ENCODE assay signal across 8 mouse cellular contexts in genomic region chr15:98632107-98632744, GRCm38 (mm10). TPM values are rescaled to one million over a fixed set of nuclear protein-coding genes. Genes with fewer than 3 reads are reported as not detected.
A peak's percentile ranks its signal among the peaks of the same experiment; 100 is the strongest.
DNase-seq lines count a peak whose midpoint lies in the region; ATAC-seq and TF ChIP-seq lines count a peak whose summit lies in the region.

No protein-coding gene starts in this region.

- H3K4me3 ChIP-seq in heart, embryonic 14.5 days (ENCODE audit: control insufficient read depth in 1 of 2, insufficient read depth in 1 of 2, low read depth in 1 of 2, low read length in 2 of 2), result peak overlapping the region; percentile 30 to 47
- peak overlapping the region; percentile 37 for H3K4me3 ChIP-seq in kidney, postnatal 0 days (replicated peaks; ENCODE audit: low read depth, low read length)
- peak overlapping the region; percentile 28 for H3K4me3 ChIP-seq in lung, postnatal 0 days (ENCODE audit: low read depth, low read length)

- H3K27ac ChIP-seq in heart, embryonic 14.5 days (replicated peaks in 1 of 2; ENCODE audit: control insufficient read depth in 1 of 2, insufficient read depth in 1 of 2, low read depth in 2 of 2, low read length in 2 of 2), result no peak overlapping the region
- H3K27ac ChIP-seq in kidney, postnatal 0 days, result no peak overlapping the region; the same call in 1 of the 2 replicates
- no peak overlapping the region for H3K27ac ChIP-seq in lung, postnatal 0 days (ENCODE audit: low read length)

- H3K4me2 ChIP-seq in heart, embryonic 14.5 days (ENCODE audit: low read length), result peak overlapping the region; percentile 66
- H3K4me2 ChIP-seq in kidney, postnatal 0 days (ENCODE audit: low read length), result peak overlapping the region; percentile 85
- peak overlapping the region; percentile 57 for H3K4me2 ChIP-seq in lung, postnatal 0 days (replicated peaks; ENCODE audit: low read depth, low read length)

- no peak for TF ChIP-seq CTCF in kidney, postnatal 0 days (IDR thresholded peaks at IDR 0.05; ENCODE audit: low read depth)
- no peak for TF ChIP-seq CTCF in lung, postnatal 0 days (IDR thresholded peaks at IDR 0.05)

- peak; percentile 47 to 63 for DNase-seq in layer of hippocampus, postnatal 10 days (ENCODE audit: low spot score in 2 of 2)
- no peak for DNase-seq in layer of hippocampus, adult 18-20 months (ENCODE audit: low spot score in 2 of 2)
- peak; percentile 75 for DNase-seq in embryo, embryonic 9.5 days (ENCODE audit: extremely low spot score)
- DNase-seq in kidney, postnatal 0 days (ENCODE audit: low spot score), result peak; percentile 94
- DNase-seq in lung, postnatal 0 days (ENCODE audit: low spot score), result peak; percentile 87
- peak; percentile 78 to 84 for DNase-seq in right cerebral cortex, postnatal 10 days (ENCODE audit: low spot score in 2 of 2)

- under 1% methylated on average over 24 of the region's 25 CpGs for WGBS in heart, embryonic 14.5 days
- under 1% methylated on average over 25 of the region's 25 CpGs for WGBS in kidney, postnatal 0 days
- under 1% methylated on average over 23 of the region's 25 CpGs for WGBS in lung, postnatal 0 days

- no peaks in the 10 kb centered on the region for H3K9me3 ChIP-seq in heart, embryonic 14.5 days (ENCODE audit: control insufficient read depth, low read length)
- H3K9me3 ChIP-seq in kidney, postnatal 0 days (replicated peaks; ENCODE audit: low read length), result no peaks in the 10 kb centered on the region
- no peaks in the 10 kb centered on the region for H3K9me3 ChIP-seq in lung, postnatal 0 days (ENCODE audit: low read length)

- 0 out of 2 replicates have a peak, but pooled peaks have one; percentile 31 for ATAC-seq in heart, embryonic 14.5 days (ENCODE audit: insufficient number of reproducible peaks, insufficient read depth, low FRiP score, low read depth)
- ATAC-seq in kidney, postnatal 0 days (replicated peaks; ENCODE audit: low FRiP score, low read depth), result 0 out of 2 replicates have a peak, but pooled peaks have one; percentile 34
- ATAC-seq in lung, postnatal 0 days, result peak; percentile 70
- ATAC-seq in megakaryocyte progenitor cell, adult 5-6 weeks (replicated peaks; ENCODE audit: poor library complexity), result no peak

- H3K27me3 ChIP-seq in heart, embryonic 14.5 days (ENCODE audit: control insufficient read depth, insufficient read depth, low read length), result peaks cover 51% of the 10 kb centered on the region
- H3K27me3 ChIP-seq in kidney, postnatal 0 days (ENCODE audit: insufficient read depth, low read length), result 0 out of 2 replicates have a peak, but pooled peaks cover 3% of the 10 kb centered on the region
- peaks cover 13% of the 10 kb centered on the region for H3K27me3 ChIP-seq in lung, postnatal 0 days (replicated peaks; ENCODE audit: insufficient read depth, low read length)

- H3K9ac ChIP-seq in heart, embryonic 14.5 days (ENCODE audit: low read length), result peak overlapping the region; percentile 56
- peak overlapping the region; percentile 44; the same call in 1 of the 2 replicates for H3K9ac ChIP-seq in kidney, postnatal 0 days (ENCODE audit: low read depth, low read length)
- H3K9ac ChIP-seq in lung, postnatal 0 days (replicated peaks; ENCODE audit: low read depth), result no peak overlapping the region

- H3K4me1 ChIP-seq in heart, embryonic 14.5 days (ENCODE audit: control insufficient read depth in 2 of 2, insufficient read depth in 2 of 2, low read length in 2 of 2), result peaks cover 27 to 49% of the 10 kb centered on the region in 2 experiments
- H3K4me1 ChIP-seq in kidney, postnatal 0 days (replicated peaks; ENCODE audit: insufficient read depth, low read length), result peaks cover 33% of the 10 kb centered on the region
- H3K4me1 ChIP-seq in lung, postnatal 0 days (ENCODE audit: insufficient read depth, low read depth, low read length), result peaks cover 17% of the 10 kb centered on the region; the same call in 1 of the 2 replicates

- H3K36me3 ChIP-seq in heart, embryonic 14.5 days (ENCODE audit: control insufficient read depth, insufficient read depth, low read length), result no peaks in the 10 kb centered on the region
- no peaks in the 10 kb centered on the region for H3K36me3 ChIP-seq in kidney, postnatal 0 days (ENCODE audit: insufficient read depth, low read length)
- H3K36me3 ChIP-seq in lung, postnatal 0 days (ENCODE audit: insufficient read depth, low read length), result no peaks in the 10 kb centered on the region

- TF ChIP-seq EP300 in lung, postnatal 0 days (IDR thresholded peaks at IDR 0.05), result no peak

RNA-seq across cellular contexts. Expression of gene Cacnb3, which starts 1.6 kb away (rescaled TPM):
- total RNA-seq in layer of hippocampus, postnatal 10 days (2021), result 100 to 1,000 TPM; 139 to 147 TPM
- total RNA-seq in layer of hippocampus, adult 18-20 months (2021), result 100 to 1,000 TPM; 217 to 222 TPM
- 6.1 and 6.6 TPM in 2 replicates for polyA plus RNA-seq in heart, embryonic 14.5 days (2014; fragmentation: Nextera tagmentation; extraction: Ambion mirVana)
- polyA plus RNA-seq in kidney, postnatal 0 days (2015; fragmentation: Nextera tagmentation; extraction: Ambion mirVana), result 19.8 and 22.4 TPM in 2 replicates
- 7.4 and 10.7 TPM in 2 replicates for polyA plus RNA-seq in lung, postnatal 0 days (2015; fragmentation: Nextera tagmentation; extraction: Ambion mirVana)
- not detected in 2 replicates for total RNA-seq in megakaryocyte progenitor cell, adult 5-6 weeks (2015)
- not detected in 2 replicates for total RNA-seq in megakaryocyte progenitor cell, adult 5-6 weeks (2017)

RNA-seq across cellular contexts. Expression of gene Adcy6, which starts 22.4 kb away (rescaled TPM):
- 10 to 100 TPM; 41.4 to 44.6 TPM for total RNA-seq in layer of hippocampus, postnatal 10 days (2021)
- total RNA-seq in layer of hippocampus, adult 18-20 months (2021), result 10 to 100 TPM; 46.5 to 48.2 TPM
- polyA plus RNA-seq in heart, embryonic 14.5 days (2014; fragmentation: Nextera tagmentation; extraction: Ambion mirVana), result 35.2 and 43.7 TPM in 2 replicates
- 16.8 and 17.0 TPM in 2 replicates for polyA plus RNA-seq in kidney, postnatal 0 days (2015; fragmentation: Nextera tagmentation; extraction: Ambion mirVana)
- polyA plus RNA-seq in lung, postnatal 0 days (2015; fragmentation: Nextera tagmentation; extraction: Ambion mirVana), result 9.2 and 12.1 TPM in 2 replicates
- 2.2 and 3.1 TPM in 2 replicates for total RNA-seq in megakaryocyte progenitor cell, adult 5-6 weeks (2015)
- 6.7 and 7.7 TPM in 2 replicates for total RNA-seq in megakaryocyte progenitor cell, adult 5-6 weeks (2017)

RNA-seq across cellular contexts. Expression of gene Ddx23, which starts 30.5 kb away (rescaled TPM):
- 10 to 100 TPM; 78.3 to 81.4 TPM for total RNA-seq in layer of hippocampus, postnatal 10 days (2021)
- 100 to 1,000 TPM in 1 of 2 experiments, 10 to 100 TPM in 1; 89.8 to 108 TPM for total RNA-seq in layer of hippocampus, adult 18-20 months (2021)
- polyA plus RNA-seq in heart, embryonic 14.5 days (2014; fragmentation: Nextera tagmentation; extraction: Ambion mirVana), result 16.9 and 18.2 TPM in 2 replicates
- polyA plus RNA-seq in kidney, postnatal 0 days (2015; fragmentation: Nextera tagmentation; extraction: Ambion mirVana), result 14.6 and 17.6 TPM in 2 replicates
- polyA plus RNA-seq in lung, postnatal 0 days (2015; fragmentation: Nextera tagmentation; extraction: Ambion mirVana), result 14.5 and 17.5 TPM in 2 replicates
- 22.1 and 25.0 TPM in 2 replicates for total RNA-seq in megakaryocyte progenitor cell, adult 5-6 weeks (2015)
- 88.0 and 121 TPM in 2 replicates for total RNA-seq in megakaryocyte progenitor cell, adult 5-6 weeks (2017)

RNA-seq across cellular contexts. Expression of gene Rnd1, which starts 45.0 kb away (rescaled TPM):
- 10 to 100 TPM; 31.2 to 34.3 TPM for total RNA-seq in layer of hippocampus, postnatal 10 days (2021)
- total RNA-seq in layer of hippocampus, adult 18-20 months (2021), result 1 to 10 TPM; 6.3 to 8.0 TPM
- 0.61 and 1.3 TPM in 2 replicates for polyA plus RNA-seq in heart, embryonic 14.5 days (2014; fragmentation: Nextera tagmentation; extraction: Ambion mirVana)
- polyA plus RNA-seq in kidney, postnatal 0 days (2015; fragmentation: Nextera tagmentation; extraction: Ambion mirVana), result 0.50 and 0.66 TPM in 2 replicates
- 3.1 and 3.9 TPM in 2 replicates for polyA plus RNA-seq in lung, postnatal 0 days (2015; fragmentation: Nextera tagmentation; extraction: Ambion mirVana)
- 1.1 and 1.7 TPM in 2 replicates for total RNA-seq in megakaryocyte progenitor cell, adult 5-6 weeks (2015)
- total RNA-seq in megakaryocyte progenitor cell, adult 5-6 weeks (2017), result 3.3 and 3.5 TPM in 2 replicates

Comparison
In these comparisons a context has a peak if more than half of its experiments do, and no peak if none do; other contexts are left out.
1. DNase-seq: peak in layer of hippocampus, postnatal 10 days (2 of 2), embryo, embryonic 9.5 days (single experiment), kidney, postnatal 0 days (single experiment), lung, postnatal 0 days (single experiment) and right cerebral cortex, postnatal 10 days (2 of 2); none in layer of hippocampus, adult 18-20 months (0 of 2).
2. RNA of gene Cacnb3, which starts 1.6 kb away (total RNA-seq): 217 to 222 TPM in layer of hippocampus, adult 18-20 months and 139 to 147 TPM in layer of hippocampus, postnatal 10 days; not detected in megakaryocyte progenitor cell, adult 5-6 weeks; every median in the first group is over 100 times any median in the second.
3. RNA of gene Adcy6, which starts 22.4 kb away (total RNA-seq): 46.5 to 48.2 TPM in layer of hippocampus, adult 18-20 months and 41.4 to 44.6 TPM in layer of hippocampus, postnatal 10 days; 2.2 to 7.7 TPM in megakaryocyte progenitor cell, adult 5-6 weeks; every median in the first group is over 4 times any median in the second.
4. Peak in every context shown above with its lines, with median percentiles within 50 percentile points of each other: H3K4me2 ChIP-seq and H3K4me3 ChIP-seq.